Mouse (Mus musculus) forebrain, postnatal 0 days (tissue): ENCODE measurements around the gene Fut1. TPM values are rescaled to one million over a fixed set of nuclear protein-coding genes. Genes with fewer than 3 reads are reported as not detected.
A peak's percentile ranks its signal among the peaks of the same experiment; 100 is the strongest.

Experiments used
- ATAC-seq: fragments of 200-750 bp; cut with Nextera tagmentation; 2 replicates; pipeline ENCODE4 v1.8.0; 2017; ENCODE audit warnings: mild to moderate bottlenecking, moderate library complexity
- DNase-seq: peaks from one replicate; pipeline ENCODE4 v3.0.0-alpha.2; 2015
- H3K27ac ChIP-seq: fragments of 300-500 bp; sonication (generic); 2 replicates; pipeline ENCODE4 v1.5.1; 2014; ENCODE audit warnings: low read depth, mild to moderate bottlenecking, antibody characterized with exemption, low read length, moderate library complexity, mixed read lengths
- H3K27me3 ChIP-seq: fragments of 300-500 bp; sonication (generic); 2 replicates; pipeline ENCODE4 v1.6.1; 2014; ENCODE audit warnings: mild to moderate bottlenecking, low read length, mixed read lengths; ENCODE audit not compliant: insufficient read depth
- H3K36me3 ChIP-seq: fragments of 300-500 bp; sonication (generic); 2 replicates; pipeline ENCODE4 v1.6.1; 2014; ENCODE audit warnings: mild to moderate bottlenecking, moderate library complexity; ENCODE audit not compliant: insufficient read depth
- H3K4me1 ChIP-seq: fragments of 300-500 bp; sonication (generic); 2 replicates; pipeline ENCODE4 v1.6.1; 2014; ENCODE audit warnings: antibody characterized with exemption; ENCODE audit not compliant: insufficient read depth
- H3K4me2 ChIP-seq: fragments of 300-500 bp; sonication (generic); 2 replicates; pipeline ENCODE4 v1.6.1; 2014; ENCODE audit warnings: low read depth, mild to moderate bottlenecking, moderate library complexity
- H3K4me3 ChIP-seq: fragments of 300-500 bp; sonication (generic); 2 replicates; pipeline ENCODE4 v1.5.1; 2014; ENCODE audit warnings: low read depth, low read length, mixed read lengths
- H3K9ac ChIP-seq: fragments of 300-500 bp; sonication (generic); 2 replicates; pipeline ENCODE4 v1.6.1; 2014; ENCODE audit warnings: mild to moderate bottlenecking
- H3K9me3 ChIP-seq: fragments of 300-500 bp; sonication (generic); 2 replicates; pipeline ENCODE4 v1.6.1; 2016; ENCODE audit warnings: low read length
- CTCF ChIP-seq: sonication (generic); IDR thresholded peaks from 2 replicates; pipeline ENCODE4 v1.5.1; 2016; ENCODE audit warnings: antibody characterized with exemption, control low read depth, low read depth
- WGBS: fragments of 180-500 bp; shearing (Covaris S2); extraction: QIAGEN DNeasy Blood & Tissue Kit; methylation state at CpG from one replicate; pipeline ENCODE4 v1.1.7; 2014; 5-methylcytosine and 5-hydroxymethylcytosine counted together
- polyA plus RNA-seq: library from polyadenylated mRNA; unstranded; fragments of >200 nt; fragmentation: Nextera tagmentation; extraction: Ambion mirVana; gene quantifications from 2 replicates; pipeline ENCODE4 v1.2.1, GENCODE M21; 2015
- total RNA-seq: library from RNA; depleted of rRNA; stranded (reverse); fragments of >200 nt; gene quantifications from 2 replicates; pipeline ENCODE4 v1.2.3, GENCODE M21; 2014

The Fut1 gene
- total and polyA plus RNA-seq, 2 experiments from 2014 or later, result 0.29 TPM; not detected in 1

DNA sequence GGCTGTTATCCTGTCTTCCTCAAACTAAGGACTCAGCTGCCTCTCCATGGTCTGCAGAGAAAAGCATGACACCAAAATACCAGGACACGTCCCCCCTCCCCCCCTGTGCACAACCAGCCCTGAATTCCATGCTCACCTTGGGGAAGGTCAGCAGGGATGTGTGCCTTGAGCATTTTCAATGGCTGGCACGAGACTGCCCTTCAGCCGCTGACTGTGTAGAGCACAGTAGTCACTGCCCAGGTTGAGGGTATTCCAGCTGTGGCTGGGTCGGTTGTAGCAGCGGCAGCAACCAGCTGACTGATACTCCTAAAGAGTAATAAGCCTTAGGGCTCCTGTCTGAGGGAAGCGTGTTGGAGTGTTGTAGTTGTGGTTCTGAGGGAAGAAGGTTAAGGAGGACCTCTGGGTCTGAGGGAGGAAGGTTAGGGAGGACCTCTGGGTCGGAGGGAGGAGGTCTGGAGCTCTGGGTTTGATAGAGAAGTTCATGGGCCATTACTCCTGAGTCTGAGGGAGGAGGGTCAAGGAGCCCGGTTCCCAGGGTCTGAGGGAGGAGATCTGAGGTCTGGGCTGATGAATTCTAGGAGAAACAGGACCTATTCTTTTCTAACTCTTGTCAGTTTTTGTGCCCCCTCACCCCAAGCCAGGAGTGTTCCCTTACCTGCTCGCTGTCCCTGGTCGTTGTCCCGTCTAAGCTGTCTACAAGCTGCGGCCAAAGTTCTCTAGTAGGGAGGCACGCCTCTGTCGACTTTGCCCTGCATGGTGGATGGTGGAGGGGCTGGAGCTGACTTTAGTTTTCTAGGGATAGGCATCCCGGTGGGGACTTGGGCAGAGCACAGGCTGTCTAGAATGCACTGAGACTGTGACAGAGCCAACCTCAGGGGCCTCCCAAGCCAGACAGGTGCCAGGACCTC lies 42.4 kb upstream of the Fut1 start:
- no peaks in the 10 kb centered on the region for H3K27me3 ChIP-seq
- peaks cover 14% of the 10 kb centered on the region for H3K4me1 ChIP-seq
- H3K9ac ChIP-seq, result no peak overlapping the region
- DNase-seq (no peak), ATAC-seq (no peak)
- H3K4me3 ChIP-seq, result no peak overlapping the region
- H3K27ac ChIP-seq, result no peak overlapping the region
- no peak for TF ChIP-seq CTCF
- H3K36me3 ChIP-seq, result peaks cover 8% of the 10 kb centered on the region; the same call in 1 of the 2 replicates
- no peak overlapping the region for H3K4me2 ChIP-seq
- 87% methylated on average over 15 of the region's 15 CpGs for WGBS
- H3K9me3 ChIP-seq, result no peaks in the 10 kb centered on the region

DNA sequence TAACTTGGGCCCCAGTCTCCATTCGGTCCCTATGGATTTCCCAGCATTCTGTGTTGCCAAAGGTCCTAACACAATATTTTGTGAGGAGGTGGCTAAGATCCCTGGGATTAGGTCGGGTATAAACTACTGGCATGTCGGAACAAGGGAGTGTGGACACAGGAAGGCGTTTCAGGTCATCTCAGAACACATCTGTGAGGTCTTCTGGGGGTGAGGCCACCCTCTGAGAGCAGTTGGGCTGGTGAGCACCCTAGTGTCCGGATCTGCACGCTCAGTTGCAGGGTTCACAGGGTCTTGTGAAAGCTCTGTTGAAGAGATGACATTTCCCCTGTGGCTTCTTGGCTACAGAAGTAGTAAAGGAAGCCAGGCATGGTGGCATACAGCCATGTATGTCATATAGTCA lies 31.2 kb upstream of the Fut1 start:
- Histone ChIP-seq H3K4me2 (no peak overlapping the region), H3K4me1 (no peaks in the 10 kb centered on the region), H3K27ac (no peak overlapping the region), H3K9ac (no peak overlapping the region), H3K27me3 (no peaks in the 10 kb centered on the region), H3K36me3 (peaks cover 28% of the 10 kb centered on the region), H3K9me3 (no peaks in the 10 kb centered on the region), H3K4me3 (no peak overlapping the region)
- TF ChIP-seq CTCF, result no peak
- 90% methylated on average over 6 of the region's 6 CpGs for WGBS
- no peak for ATAC-seq
- DNase-seq, result no peak

GRCm38 (mm10) chr7:45587631-45588592 lies 29.2 kb upstream of the Fut1 start:
- H3K36me3 ChIP-seq, result peaks cover 21% of the 10 kb centered on the region
- H3K4me2 ChIP-seq, result no peak overlapping the region
- H3K4me1 ChIP-seq, result no peaks in the 10 kb centered on the region
- H3K9me3 ChIP-seq, result no peaks in the 10 kb centered on the region
- WGBS, result 95% methylated on average over 23 of the region's 23 CpGs
- no peak for DNase-seq
- no peak overlapping the region for H3K9ac ChIP-seq
- no peak for ATAC-seq
- TF ChIP-seq CTCF, result no peak
- no peak overlapping the region for H3K27ac ChIP-seq
- H3K4me3 ChIP-seq, result no peak overlapping the region
- no peaks in the 10 kb centered on the region for H3K27me3 ChIP-seq

- Histone ChIP-seq H3K27ac (peak overlapping the region; percentile 75), H3K4me1 (no peaks in the 10 kb centered on the region), H3K4me3 (peak overlapping the region; percentile 33), H3K36me3 (peaks cover 17% of the 10 kb centered on the region), H3K4me2 (peak overlapping the region; percentile 56), H3K9ac (peak overlapping the region; percentile 51), H3K27me3 (no peaks in the 10 kb centered on the region), H3K9me3 (no peaks in the 10 kb centered on the region)
- 3% methylated on average over 19 of the region's 19 CpGs for WGBS
- ATAC-seq, result peak; percentile 100
- peak; percentile 98 for DNase-seq
- peak; percentile 88 for TF ChIP-seq CTCF
Observed at GRCm38 (mm10) chr7:45589173-45589572, 27.9 kb upstream of the Fut1 start.

GRCm38 (mm10) chr7:45589898-45590297 lies 27.2 kb upstream of the Fut1 start:
- ATAC-seq (no peak), DNase-seq (no peak)
- Histone ChIP-seq H3K36me3 (peaks cover 13% of the 10 kb centered on the region), H3K9ac (0 out of 2 replicates have a peak overlapping the region, but pooled peaks have one; percentile 4), H3K4me3 (no peak overlapping the region), H3K27me3 (no peaks in the 10 kb centered on the region), H3K4me1 (no peaks in the 10 kb centered on the region), H3K4me2 (no peak overlapping the region), H3K9me3 (no peaks in the 10 kb centered on the region), H3K27ac (peak overlapping the region; percentile 24; the same call in 1 of the 2 replicates)
- TF ChIP-seq CTCF, result no peak
- 99% methylated on average over 5 of the region's 5 CpGs for WGBS

DNA sequence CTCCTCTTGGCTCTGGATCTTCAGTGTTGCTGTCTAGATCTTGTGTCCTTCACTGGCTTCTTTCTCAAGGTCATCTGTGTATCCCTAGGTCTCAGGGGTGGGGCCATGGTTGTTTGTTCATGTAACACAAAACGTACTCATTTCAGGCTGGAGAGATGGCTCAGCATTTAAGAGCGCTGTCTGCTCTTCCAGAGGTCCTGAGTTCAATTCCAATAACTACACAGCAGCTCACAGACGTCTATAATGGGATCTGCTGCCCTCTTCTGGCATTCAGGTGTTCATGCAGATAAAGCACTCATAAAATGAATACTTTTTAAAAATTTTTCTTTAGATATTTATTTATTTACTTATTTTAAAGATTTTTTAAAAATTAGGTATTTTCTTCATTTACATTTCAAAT lies 26.2 kb upstream of the Fut1 start:
- peak; percentile 30 for TF ChIP-seq CTCF
- Histone ChIP-seq H3K27ac (no peak overlapping the region), H3K27me3 (no peaks in the 10 kb centered on the region), H3K4me3 (no peak overlapping the region), H3K4me1 (no peaks in the 10 kb centered on the region), H3K9ac (no peak overlapping the region), H3K4me2 (no peak overlapping the region), H3K36me3 (peaks cover 3% of the 10 kb centered on the region), H3K9me3 (no peaks in the 10 kb centered on the region)
- no peak for ATAC-seq
- 64% methylated on average over 3 of the region's 3 CpGs for WGBS
- no peak for DNase-seq
